Mouse (Mus musculus) urinary bladder, postnatal 36 days (tissue): Measurements from ENCODE around the gene Dennd1a.

ENCODE experiments used
- DNase-seq, 2 experiments: peaks; one replicate each; pipeline ENCODE4 v3.0.0; 2022; ENCODE audit warnings: low spot score in 2 of 2, mixed read lengths in 1 of 2

Gene Dennd1a

DNA sequence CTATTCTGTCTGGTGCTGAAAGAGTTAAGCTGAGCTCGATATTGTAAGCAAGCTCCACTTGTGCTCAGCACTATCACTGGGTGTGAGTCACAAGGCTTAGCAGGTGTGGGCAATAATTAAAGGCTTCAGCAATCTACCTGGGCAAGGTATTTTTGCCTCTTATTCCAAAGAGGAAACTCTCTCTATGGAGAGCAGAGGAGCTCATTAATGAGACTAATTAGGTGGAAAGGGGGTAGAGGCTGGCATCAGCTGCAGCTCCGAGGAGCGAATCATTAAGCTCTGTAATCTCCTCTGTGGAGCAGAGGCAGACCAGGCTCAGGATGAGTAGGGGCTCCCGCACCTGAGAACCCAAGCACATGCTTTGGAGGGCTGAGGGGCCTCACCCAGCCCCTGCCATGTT, 407.5 kb downstream of the Dennd1a start:
- no peak for DNase-seq

DNA sequence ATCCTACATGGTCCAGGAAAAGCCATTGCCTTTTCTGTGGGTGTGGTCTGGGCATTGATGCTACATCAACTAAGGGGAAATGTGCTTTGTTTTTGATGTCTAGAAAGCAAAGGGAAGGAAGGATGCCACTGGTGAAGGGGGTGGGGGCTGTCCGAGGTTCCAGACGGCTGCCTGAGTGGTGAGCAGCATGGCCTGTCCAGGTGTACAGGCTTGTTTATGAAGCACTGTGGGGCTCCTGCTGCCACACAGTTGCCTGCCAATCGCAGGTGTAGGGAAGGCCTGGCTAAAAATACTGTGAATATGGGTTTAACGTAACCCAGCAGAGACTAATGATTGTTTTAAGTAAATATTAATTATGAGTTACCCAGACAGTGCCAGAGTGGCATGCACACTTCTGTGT, 414.4 kb downstream of the Dennd1a start:
- no peak for DNase-seq

DNA sequence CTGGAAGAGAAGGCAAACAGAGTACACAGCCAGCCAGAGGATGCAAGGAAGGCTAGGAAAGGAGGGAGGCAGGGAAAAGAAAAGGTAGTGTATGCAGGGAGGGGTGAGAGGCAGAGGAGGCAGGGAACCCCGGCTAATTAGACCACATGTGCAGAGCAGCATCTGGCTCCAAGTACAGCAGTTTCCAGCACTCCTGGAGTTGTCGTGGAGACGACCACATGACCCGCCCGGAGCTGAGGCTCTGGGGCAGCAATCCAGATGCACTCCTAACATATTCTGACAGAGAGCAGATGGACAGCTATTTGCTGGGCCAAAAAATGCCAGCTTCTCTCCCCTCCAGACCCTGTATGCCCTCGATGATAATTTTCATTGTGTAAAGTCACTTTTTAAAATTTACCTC, 417.6 kb downstream of the Dennd1a start:
- DNase-seq, result no peak

DNA sequence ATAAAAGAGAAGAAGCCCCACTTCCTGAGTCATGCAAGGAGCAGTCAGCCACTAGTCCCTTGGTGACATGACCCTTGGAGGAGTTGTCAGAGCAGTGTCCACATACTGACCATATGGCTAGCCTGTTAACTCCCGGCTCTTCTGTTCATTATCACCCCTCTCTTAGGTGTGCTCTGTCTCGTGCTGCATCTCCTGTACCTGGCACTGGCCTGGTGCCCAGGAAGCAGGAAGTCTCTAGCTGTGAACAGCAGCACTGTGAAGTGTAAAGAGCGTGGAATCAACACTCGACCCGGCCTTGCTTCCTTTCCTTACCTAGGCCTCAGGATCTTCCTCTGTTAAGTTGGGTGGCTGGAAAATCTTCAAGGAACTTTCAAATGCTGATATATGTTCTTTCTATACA, 419.8 kb downstream of the Dennd1a start:
- DNase-seq, result no peak

DNA sequence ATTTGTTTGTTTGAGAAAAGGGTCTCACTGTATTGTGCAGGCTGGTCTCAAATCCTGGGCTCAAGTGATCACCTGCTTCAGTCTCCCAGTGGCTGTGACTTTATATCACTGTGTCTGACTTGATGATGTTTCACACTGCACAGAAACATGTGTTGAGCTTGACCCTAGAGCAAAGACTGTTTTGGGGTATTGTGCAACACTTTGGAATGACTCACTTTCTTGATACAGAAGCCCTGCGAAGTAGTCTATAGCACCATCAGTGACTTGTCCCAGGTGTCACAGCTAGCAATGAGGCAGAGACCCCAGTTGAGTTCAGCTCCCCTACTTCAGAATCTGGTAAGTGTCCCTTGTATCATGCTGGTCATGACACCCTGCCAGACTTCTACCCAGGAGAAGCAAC, 429.7 kb downstream of the Dennd1a start:
- no peak for DNase-seq

DNA sequence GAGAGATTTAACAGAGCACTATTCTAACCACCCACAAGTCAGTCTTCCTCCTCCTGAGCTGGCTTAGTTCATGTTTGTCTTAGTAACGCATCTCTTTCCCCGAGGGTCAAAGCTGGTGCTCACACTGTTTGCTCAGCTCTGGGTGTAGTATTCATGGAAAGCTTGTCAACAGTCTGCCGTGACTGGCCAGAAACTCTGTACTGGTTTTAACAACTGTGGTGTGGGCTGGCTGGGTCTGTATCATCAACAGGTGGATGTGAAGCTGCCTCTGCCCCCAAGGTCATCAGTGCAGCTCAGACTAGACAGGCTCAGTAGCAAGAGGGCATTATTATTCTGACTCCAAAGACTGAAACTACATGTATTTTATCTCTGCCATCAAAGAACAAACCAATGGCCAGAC, 430.2 kb downstream of the Dennd1a start:
- no peak for DNase-seq

DNA sequence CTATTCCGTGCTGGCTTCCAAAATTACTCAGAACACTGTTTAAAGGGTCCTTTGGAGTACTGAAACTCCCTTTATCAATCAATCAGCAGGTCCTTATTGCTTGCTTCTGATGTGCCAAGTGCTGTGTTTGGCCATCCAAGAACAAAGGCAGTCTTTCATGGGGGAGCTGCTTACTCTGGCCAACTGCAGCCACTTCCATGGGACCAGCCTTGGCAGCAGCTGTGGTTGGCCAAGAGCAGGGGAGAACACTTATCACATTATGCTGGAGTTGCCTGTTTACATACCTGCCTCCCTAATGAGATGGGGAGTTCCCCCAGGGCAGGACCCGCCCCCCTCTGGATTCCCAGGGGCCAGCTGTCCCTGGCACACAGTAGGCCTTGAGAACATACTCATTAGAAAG, 432.0 kb downstream of the Dennd1a start:
- no peak for DNase-seq

DNA sequence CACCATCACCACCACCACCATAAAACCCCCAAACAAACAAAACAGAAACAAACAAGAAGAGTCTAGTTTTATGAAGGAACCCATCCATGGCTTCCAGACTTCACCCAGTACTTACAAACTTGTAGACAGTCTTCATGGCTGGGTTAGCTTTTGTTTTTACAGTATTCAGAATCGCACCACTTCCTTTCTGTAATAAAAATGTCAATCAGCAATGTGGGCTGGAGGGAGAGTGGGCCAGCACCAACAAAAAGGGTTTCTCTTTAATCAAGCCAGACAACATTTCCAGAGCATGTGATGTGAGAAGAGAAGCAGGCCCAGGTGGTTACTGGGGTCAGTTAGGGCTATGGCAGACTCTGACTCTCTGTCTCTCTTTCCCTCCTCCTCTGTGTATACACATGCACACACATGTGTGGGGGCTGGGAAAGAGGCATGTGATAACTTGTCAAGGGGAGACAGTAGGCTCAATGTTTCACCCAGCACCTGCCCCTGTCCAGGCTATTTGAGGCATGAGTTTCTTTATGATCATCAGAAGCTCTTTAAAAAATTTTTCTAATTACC, 433.2 kb downstream of the Dennd1a start:
- no peak for DNase-seq

DNA sequence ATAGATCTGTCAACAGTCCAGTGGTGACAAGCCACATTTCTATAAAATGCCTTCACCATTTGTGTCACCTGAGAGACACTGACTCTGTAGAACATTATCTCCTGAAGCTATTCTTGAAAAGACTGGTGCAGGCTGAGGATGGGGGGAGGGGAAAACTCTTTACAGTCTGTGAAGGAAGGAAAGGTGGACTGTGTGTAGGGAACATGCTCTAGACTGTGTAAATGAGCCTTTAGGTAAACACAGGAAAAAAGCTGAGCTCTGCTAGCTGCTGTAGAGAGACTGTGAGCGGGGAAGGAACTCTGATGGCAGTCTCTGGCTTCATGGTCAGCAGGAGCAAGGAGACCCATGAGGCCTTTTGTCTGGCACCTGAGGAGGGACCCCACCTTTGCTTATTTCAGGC, 436.6 kb downstream of the Dennd1a start:
- DNase-seq, result no peak

DNA sequence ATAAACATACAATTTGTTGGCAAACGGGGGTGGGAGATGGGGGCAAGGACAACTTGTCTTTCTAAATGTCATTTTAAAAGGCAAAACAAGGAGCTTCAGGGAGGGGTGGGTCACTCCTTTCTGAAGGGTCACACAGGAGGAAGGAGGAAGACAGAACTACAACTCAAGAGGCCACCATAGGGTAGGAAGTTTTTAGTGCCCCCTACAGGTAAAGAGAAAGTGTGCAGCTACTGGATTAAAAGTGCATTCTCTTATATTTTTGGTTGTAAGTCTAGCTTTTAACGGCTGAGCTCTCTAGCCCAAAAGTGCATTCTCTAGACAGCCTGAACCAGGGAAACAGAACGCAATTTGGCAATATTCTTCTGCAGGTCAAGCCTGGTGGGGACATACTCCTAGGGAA, 437.8 kb downstream of the Dennd1a start:
- DNase-seq, result no peak

DNA sequence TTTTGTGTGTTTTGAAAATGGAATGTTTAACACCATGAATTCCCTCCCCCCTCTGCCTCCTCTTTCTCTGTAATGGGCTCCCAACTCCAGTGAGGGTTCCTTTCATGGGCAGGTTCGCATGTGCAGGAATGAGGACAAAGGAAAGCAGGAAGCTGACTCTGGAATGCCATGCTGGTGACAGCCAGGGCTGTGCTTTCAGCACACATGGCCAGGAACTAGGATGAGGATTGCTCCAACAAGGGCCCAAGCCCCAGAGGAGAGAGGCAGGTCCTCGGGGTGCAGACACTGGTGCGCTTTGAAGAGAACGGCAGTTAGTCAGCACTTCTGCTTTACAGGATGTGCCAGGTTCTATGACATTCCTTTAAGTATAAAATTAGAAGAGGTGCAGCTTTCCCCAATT, 444.5 kb downstream of the Dennd1a start:
- no peak for DNase-seq

DNA sequence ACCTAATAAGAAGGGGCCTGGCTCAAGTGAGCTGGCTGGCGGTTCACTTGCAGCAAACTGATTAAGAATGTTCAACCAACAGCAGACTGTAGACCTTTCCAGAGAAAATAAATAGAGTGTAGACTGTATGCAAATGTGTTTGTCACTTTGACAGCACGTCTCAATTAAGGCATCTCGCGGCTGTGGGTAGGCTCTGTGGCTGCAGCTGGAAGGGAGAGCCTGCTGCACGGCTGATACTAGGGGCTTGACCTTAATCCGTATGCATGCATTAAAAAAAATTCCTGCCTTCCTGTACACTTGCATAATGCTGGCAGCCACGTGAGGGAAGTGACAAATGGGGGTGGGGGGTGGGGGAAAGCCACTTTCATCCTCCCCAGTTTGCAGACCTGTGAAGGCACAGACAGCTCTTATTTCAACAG, 445.0 kb downstream of the Dennd1a start:
- no peak for DNase-seq

DNA sequence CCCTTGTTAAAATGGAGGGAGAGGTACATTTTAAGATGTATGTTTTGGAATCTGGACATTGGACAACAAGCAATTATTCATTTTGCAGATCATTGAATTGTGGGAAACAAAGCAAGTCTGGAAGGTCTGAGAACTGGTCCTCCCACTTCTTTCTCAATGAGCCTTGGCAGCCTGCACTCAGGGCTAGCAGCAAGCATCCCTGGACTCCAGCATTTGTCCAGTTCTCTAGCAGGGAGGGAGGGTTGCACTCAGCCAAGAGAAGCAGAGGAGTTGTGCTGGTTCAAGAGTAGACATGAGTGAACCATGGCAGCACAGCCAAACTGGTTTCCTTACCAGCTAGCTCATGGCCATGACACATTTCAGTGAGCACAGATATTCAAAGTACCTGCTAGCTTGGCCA, 447.3 kb downstream of the Dennd1a start:
- DNase-seq, result no peak

DNA sequence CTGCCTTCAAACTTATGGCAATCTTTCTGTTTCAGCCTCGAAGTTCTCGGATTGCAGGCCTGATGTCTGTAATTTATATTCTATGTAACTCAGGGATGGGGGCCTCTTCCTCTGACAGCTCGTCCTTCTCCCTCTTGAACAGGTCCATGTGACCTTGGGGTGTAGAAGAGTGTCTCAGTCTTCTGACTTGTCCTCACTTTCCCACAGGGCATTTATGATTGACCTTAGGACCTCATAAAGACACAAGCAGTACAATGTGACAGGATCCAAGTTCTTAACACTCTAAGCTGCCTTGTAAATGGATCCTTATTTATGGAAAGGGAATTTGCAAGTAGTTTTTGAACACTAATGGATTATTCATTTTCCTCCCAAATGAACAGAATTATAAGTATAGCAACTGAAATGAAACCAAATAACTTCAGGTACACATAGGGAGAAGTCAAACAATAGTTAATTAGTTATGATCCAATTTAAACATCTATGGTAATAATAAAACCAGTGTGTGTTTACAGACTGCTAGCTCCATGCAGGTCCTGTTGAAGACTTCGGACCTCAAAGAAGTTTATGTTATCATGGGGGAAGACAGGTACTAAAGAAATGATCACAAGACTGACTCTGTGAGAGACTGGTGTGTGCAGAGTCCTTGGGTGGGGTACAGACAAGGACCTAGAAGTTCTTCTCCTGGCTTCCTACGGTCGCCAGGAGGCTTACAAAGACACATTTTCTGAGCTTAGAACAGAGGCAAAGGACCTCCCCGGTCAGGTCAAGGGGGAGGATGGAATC, 448.8 kb downstream of the Dennd1a start:
- DNase-seq, result no peak

DNA sequence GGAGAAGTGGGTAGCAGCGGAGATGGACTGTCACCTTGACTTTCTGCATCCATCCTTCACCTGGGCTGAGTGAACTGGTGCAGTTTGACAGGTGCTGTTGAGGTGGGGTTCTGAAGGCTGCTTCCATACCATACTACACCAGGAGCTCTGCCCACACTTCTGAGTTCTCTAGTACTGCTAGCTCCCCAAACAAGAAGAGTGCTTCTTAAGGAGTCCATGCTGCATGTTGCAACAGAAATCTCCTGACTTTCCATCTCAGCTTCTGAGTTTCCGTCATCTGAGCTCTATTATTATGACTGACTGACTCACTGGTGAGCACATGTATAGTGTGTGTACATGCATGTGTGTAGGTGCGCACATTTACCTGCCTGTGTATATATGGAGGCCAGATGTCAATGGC, 449.6 kb downstream of the Dennd1a start:
- no peak for DNase-seq

DNA sequence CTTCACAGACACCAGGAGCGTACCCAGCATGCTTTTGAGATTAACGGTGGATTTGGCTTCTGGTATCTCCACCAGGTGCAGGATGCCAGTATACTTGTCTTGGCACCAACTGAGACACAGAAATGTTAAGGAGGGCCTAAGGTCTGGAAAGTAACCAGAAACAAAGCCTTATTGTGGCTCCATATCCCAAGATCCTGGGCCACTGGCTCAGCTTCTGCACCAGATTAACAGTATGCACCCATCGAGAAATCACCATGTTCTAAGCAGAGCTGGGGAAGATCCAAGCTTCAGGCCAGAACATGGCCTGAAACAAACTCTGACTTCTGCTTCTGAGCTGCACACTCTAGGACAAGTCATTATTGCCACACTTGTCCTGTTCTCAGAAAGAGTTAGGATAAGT, 450.3 kb downstream of the Dennd1a start:
- no peak for DNase-seq

DNA sequence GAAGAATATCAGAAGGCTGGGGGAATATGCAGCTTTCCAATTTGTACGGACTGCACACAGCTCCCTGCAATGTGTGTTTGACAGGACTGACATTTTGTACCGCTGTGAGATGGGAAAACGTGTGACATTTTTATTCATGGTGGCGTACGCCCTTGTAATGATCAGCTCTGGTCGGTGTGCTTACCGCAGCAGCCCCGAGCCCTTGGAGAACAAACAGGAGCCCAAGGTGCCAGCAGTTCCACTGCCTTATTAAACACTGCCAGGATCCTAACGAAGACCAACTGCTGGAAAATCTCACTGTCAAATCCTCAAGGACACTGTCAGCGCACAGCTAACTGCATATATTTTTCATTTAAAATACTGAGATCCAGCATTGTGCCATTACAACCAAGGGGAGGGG, 454.9 kb downstream of the Dennd1a start:
- DNase-seq, result no peak

DNA sequence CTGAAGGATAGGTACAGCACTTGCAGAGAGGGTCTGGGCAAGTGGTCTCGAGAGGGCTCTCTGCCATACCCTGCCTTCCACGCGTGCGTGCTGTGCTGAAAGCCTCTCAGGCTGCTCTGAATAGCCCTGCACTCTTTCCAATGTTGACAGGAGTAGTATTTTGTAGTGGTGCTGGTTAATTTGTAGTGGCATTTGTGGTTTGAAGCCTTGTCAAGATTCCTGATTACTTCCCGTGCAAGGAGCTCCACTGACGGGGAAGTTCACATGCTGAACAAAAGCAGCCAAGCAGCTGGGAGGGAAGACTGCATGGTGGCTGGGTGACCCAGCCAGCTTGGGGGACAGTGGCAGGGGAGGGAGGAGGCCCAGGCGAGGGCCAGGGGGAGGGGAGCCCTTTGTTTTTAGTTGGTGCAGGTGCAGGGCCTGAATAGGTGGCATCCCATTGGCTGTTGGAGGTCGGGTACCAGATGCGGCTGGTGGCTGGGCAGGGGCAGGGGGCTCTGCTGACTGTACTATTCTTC, 457.4 kb downstream of the Dennd1a start:
- DNase-seq, result no peak

DNA sequence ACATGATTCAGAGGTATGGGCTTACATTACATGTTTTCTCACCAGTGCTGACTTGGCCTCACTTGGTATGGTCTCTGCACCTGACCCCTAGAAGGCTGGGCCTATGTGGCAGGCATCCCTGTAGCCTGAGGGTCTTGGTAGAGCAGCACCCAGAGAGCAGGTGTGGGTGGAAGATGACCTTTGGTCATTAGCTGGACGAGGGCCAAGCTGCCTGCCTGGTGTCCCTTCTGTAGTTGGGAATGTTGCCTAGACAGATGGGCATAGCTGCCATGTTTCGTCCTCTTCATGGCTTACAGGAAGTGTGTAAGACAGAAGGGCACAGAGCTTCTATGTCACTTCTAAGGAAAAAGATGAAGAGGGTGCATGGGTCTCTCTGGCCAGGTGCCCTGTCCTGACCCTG, 463.4 kb downstream of the Dennd1a start:
- no peak for DNase-seq

DNA sequence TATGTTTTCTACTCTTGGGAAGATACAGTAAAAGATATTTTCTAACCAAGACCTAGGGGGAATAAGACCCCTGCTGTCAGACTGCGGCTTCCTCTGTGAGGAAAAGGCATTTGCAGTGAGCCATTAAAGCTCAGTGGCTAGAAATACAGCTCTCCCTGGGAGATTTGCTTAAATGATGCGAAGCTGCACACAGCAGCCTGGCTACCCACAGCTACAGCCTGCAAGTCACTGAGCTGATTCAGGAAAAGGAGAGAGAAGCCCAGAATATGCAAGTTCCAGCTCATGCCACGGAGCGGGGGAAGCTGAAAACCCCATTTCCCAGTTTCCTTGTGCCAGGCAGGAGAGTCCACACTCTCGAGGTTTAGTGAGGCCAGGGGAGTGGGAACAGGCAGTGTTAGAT, 465.1 kb downstream of the Dennd1a start:
- DNase-seq, result no peak

DNA sequence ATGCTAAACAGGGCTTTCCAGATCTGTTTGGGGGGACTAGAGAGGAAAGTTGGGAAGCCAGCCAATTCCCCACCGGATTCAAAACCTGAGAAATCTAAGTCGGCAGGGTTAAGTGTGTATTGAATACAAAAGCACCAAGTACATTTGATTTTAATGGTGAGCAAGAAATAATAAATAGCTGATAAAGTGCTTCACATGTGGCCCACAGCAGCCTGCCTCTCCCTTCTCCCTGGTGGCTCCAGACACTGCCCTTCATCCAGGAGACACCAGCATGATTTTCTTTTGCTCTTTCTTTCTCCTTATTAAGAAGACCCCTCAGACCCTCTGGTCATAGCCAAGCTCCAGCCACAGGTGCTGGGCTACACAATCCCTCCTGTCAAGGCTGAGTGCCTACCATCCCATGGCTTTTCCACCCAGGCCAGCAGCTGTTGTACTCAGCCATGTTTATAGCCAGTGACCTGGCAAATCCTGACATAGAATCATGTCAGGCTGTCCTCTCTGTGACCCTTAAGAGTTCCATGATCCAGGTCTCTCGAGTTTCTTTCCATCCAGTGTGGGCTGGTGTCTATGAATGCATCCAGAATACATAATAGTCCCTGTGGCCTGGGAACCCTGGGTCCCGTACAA, 467.6 kb downstream of the Dennd1a start:
- DNase-seq, result no peak

DNA sequence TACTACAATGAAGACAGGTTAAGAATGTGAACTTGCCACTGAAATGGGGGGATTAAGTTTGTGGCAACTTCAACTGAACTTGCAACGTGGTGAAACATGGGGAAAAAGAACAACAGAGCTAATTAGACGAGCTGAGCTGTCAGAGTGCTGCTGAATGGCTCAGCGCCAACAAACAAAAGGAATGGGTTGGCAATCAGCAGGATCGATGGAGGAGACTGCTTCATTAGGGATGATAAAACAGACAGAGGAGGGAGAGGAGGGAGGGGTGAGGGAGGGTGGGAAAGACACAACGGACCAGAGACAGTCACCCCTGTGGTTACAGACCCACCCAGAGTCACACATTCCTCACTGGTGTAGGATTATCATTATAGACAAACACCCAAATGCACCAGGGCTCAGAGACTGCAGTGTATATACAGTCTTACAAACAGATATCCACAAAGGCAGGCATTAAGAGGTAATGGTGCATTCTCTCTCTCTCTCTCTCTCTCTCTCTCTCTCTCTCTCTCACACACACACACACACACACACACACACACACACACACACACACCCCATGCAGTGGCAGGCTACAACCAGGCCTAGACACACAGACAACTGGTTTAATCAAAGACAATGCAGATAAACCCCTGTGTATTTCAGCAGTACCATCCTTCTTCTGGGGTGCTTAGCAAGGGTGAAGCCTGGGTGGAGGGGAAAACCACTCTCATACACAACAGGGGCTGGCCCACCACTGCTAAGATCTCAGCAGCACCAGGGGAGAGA, 468.2 kb downstream of the Dennd1a start:
- no peak for DNase-seq
